Mouse (Mus musculus) liver, adult 2 months (tissue): ENCODE measurements at regions not wholly inside any gene's neighbourhood (a gene's known extent, or its start where the extent isn't known, plus 50 kb on each side); places are given as distances from the start of the nearest gene placed in this dataset.

Experiments
- DNase-seq: peaks from one replicate; pipeline ENCODE4 v3.0.0-alpha.2; 2011; ENCODE audit warnings: low read depth, low spot score; ENCODE audit errors: extremely low read depth
- H3K27ac ChIP-seq: fragments of 200-500 bp; replicated peaks from 2 replicates; pipeline ENCODE4 v1.5.1; 2012; ENCODE audit warnings: low read depth, mild to moderate bottlenecking, control low read depth, inconsistent platforms, low read length; ENCODE audit not compliant: insufficient read depth
- H3K27me3 ChIP-seq: fragments of 200-500 bp; 2 replicates; pipeline ENCODE4 v1.6.1; 2012; ENCODE audit warnings: mild to moderate bottlenecking, moderate library complexity, low read length, inconsistent platforms; ENCODE audit not compliant: control insufficient read depth, insufficient read depth
- H3K36me3 ChIP-seq: fragments of 200-500 bp; 2 replicates; pipeline ENCODE4 v1.6.1; 2012; ENCODE audit warnings: low read length, inconsistent platforms; ENCODE audit not compliant: control insufficient read depth, insufficient read depth
- H3K4me1 ChIP-seq: fragments of 200-500 bp; 2 replicates; pipeline ENCODE4 v1.6.1; 2011; ENCODE audit warnings: low read length; ENCODE audit not compliant: control insufficient read depth, insufficient read depth
- H3K4me3 ChIP-seq: fragments of 200-500 bp; 2 replicates; pipeline ENCODE4 v1.5.1; 2011; ENCODE audit warnings: low read depth, mild to moderate bottlenecking, control low read depth, low read length, moderate library complexity; ENCODE audit not compliant: insufficient read depth
- H3K79me2 ChIP-seq: fragments of 200-500 bp; 2 replicates; pipeline ENCODE4 v1.6.1; 2012; ENCODE audit warnings: inconsistent platforms, mild to moderate bottlenecking, low read length, moderate library complexity; ENCODE audit not compliant: control insufficient read depth, insufficient read depth
- H3K9ac ChIP-seq: fragments of 200-500 bp; 2 replicates; pipeline ENCODE4 v1.6.1; 2012; ENCODE audit warnings: low read depth, mild to moderate bottlenecking, control low read depth, inconsistent platforms, low read length
- CTCF ChIP-seq: fragments of 200-500 bp; IDR thresholded peaks from 2 replicates; pipeline ENCODE4 v1.5.1; 2011; ENCODE audit warnings: low read depth, low read length, control low read depth
- POLR2A ChIP-seq: fragments of 200-500 bp; IDR thresholded peaks from 2 replicates; pipeline ENCODE4 v1.6.1; 2011; ENCODE audit warnings: low read length, control low read depth; ENCODE audit not compliant: insufficient read depth; ENCODE audit errors: extremely low read depth
- WGBS: fragments of 180-500 bp; shearing (Covaris S2); methylation state at CpG from one replicate; pipeline ENCODE4 v1.1.7; 2018; 5-methylcytosine and 5-hydroxymethylcytosine counted together

- H3K27ac ChIP-seq = no peak overlapping the region
- no peak overlapping the region for H3K4me3 ChIP-seq
- H3K4me1 ChIP-seq = peaks cover 3% of the 10 kb centered on the region; the same call in 1 of the 2 replicates
- no peaks in the 10 kb centered on the region for H3K36me3 ChIP-seq
- H3K9ac ChIP-seq = no peak overlapping the region
- no peak for DNase-seq
- H3K27me3 ChIP-seq = no peaks in the 10 kb centered on the region
- TF ChIP-seq CTCF (no peak), POLR2A (no peak)
- 92% methylated on average over 8 of the region's 8 CpGs for WGBS
- H3K79me2 ChIP-seq = no peaks in the 10 kb centered on the region
These were observed 196.6 kb upstream of the Map3k1 start for GRCm38 (mm10) chr13:112005421-112005820.

- H3K79me2 ChIP-seq = no peaks in the 10 kb centered on the region
- WGBS = 96% methylated on average over 5 of the region's 5 CpGs
- no peak overlapping the region for H3K4me3 ChIP-seq
- H3K27ac ChIP-seq = no peak overlapping the region
- TF ChIP-seq CTCF (no peak), POLR2A (no peak)
- no peaks in the 10 kb centered on the region for H3K27me3 ChIP-seq
- H3K36me3 ChIP-seq = no peaks in the 10 kb centered on the region
- H3K4me1 ChIP-seq = no peaks in the 10 kb centered on the region
- H3K9ac ChIP-seq = no peak overlapping the region
- no peak for DNase-seq
These were observed 200.0 kb upstream of the Map3k1 start for GRCm38 (mm10) chr13:112008806-112009205.

- H3K36me3 ChIP-seq = no peaks in the 10 kb centered on the region
- DNase-seq = no peak
- WGBS = 73% methylated on average over 3 of the region's 3 CpGs
- H3K4me1 ChIP-seq = no peaks in the 10 kb centered on the region
- no peak overlapping the region for H3K27ac ChIP-seq
- H3K79me2 ChIP-seq = no peaks in the 10 kb centered on the region
- TF ChIP-seq POLR2A (no peak), CTCF (peak; percentile 14; the same call in 1 of the 2 replicates)
- H3K4me3 ChIP-seq = no peak overlapping the region
- H3K27me3 ChIP-seq = no peaks in the 10 kb centered on the region
- H3K9ac ChIP-seq = no peak overlapping the region
These were observed 200.5 kb upstream of the Map3k1 start for GRCm38 (mm10) chr13:112009288-112009687.

- Histone ChIP-seq H3K36me3 (no peaks in the 10 kb centered on the region), H3K4me3 (no peak overlapping the region), H3K27ac (no peak overlapping the region), H3K9ac (no peak overlapping the region), H3K79me2 (no peaks in the 10 kb centered on the region), H3K27me3 (no peaks in the 10 kb centered on the region), H3K4me1 (no peaks in the 10 kb centered on the region)
- DNase-seq = no peak
- WGBS = 71% methylated on average over 8 of the region's 8 CpGs
- TF ChIP-seq CTCF (no peak), POLR2A (no peak)
These were observed 201.7 kb upstream of the Map3k1 start for GRCm38 (mm10) chr13:112010464-112010863.

GRCm38 (mm10) chr13:112012640-112013039 is 203.8 kb upstream of the Map3k1 start:
- Histone ChIP-seq H3K9ac (no peak overlapping the region), H3K36me3 (no peaks in the 10 kb centered on the region), H3K4me1 (no peaks in the 10 kb centered on the region), H3K27ac (no peak overlapping the region), H3K27me3 (no peaks in the 10 kb centered on the region), H3K79me2 (no peaks in the 10 kb centered on the region), H3K4me3 (no peak overlapping the region)
- DNase-seq = no peak
- 88% methylated on average over 1 of the region's 1 CpGs for WGBS
- no peak for TF ChIP-seq POLR2A
- TF ChIP-seq CTCF = no peak

GRCm38 (mm10) chr13:112015083-112015482 is 206.3 kb upstream of the Map3k1 start:
- TF ChIP-seq CTCF (no peak), POLR2A (no peak)
- H3K4me1 ChIP-seq = no peaks in the 10 kb centered on the region
- WGBS = 95% methylated on average over 3 of the region's 3 CpGs
- H3K27me3 ChIP-seq = no peaks in the 10 kb centered on the region
- H3K4me3 ChIP-seq = no peak overlapping the region
- no peak for DNase-seq
- no peaks in the 10 kb centered on the region for H3K36me3 ChIP-seq
- no peaks in the 10 kb centered on the region for H3K79me2 ChIP-seq
- H3K9ac ChIP-seq = no peak overlapping the region
- no peak overlapping the region for H3K27ac ChIP-seq
